Mouse (Mus musculus): ENCODE results near the gene Hdac4.
A peak's percentile ranks its signal among the peaks of the same experiment; 100 is the strongest.

DNA sequence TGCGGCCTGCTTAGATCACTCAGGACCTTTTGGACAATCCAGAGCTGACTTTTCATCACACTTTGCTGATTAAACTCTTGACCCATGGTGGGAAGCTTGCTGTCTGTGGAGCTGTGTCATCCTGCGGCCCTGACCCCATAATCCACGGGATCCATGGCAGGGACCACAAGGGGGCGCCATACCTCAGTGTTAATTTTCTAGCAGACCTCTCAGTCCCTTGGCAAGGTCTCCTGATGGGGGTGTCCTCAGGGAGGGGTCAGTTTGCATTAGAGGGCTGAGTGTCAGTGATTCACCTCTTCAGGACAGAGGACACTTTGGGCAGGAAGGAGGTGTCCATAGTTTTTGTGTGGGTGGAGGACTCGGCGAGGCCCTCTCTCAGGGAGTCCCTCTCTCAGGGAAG is 281.6 kb downstream of the Hdac4 start:
- TF ChIP-seq CTCF (IDR thresholded peaks at IDR 0.05; ENCODE audit: insufficient read depth, low read length) (peak; percentile 55), POLR2A (IDR thresholded peaks at IDR 0.05; ENCODE audit: borderline replicate concordance, extremely low read depth, low read depth, low read length) (no peak)
